Mouse (Mus musculus): ENCODE data around the gene Fbrs.
"Not testable (repeated sequence)": the region's sequence is repeated elsewhere in the genome, so short reads cannot be mapped to it uniquely, and the experiment has no call there.

The Fbrs gene

DNA sequence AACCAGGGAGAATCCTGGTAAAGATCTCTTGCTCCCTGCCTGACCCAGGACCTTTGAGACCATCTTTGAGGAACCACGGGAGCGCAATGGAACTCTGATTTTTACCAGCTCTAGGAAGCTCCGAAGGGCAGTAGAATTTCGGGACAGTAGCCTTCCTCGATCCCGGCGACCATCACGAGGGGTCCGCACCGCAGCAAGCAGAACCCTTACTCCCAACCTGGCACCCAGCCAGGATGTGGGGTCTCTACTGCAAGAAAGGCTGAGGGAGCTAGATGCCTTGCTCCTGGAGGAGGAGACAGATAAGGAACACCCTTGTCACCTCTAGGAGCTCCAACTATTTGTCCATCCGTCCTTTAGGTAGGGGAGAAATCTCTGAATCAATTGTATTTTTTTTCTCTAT is 2.7 kb upstream of the Fbrs start:
- DNase-seq (ENCODE audit: low spot score) = peak; percentile 65

DNA sequence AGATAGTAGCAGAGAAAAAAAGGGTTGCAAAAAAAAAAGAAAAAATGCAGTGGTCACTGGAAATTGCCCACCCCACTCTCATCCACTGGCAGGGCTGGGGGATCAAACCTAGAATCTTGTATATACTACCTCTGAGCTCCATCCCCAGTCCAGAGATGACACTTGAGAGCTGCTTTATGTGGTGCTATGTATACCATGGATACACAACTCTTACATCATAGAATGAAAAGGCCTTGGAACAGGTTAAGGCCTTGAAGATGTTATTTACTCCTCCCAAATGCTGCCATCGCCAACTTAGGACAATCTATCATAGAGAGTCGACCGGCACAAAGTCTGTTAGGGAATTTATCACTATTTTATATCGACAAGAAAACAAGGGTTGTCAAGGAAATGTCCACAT is 2.1 kb upstream of the Fbrs start:
- DNase-seq (ENCODE audit: low spot score) = no peak

DNA sequence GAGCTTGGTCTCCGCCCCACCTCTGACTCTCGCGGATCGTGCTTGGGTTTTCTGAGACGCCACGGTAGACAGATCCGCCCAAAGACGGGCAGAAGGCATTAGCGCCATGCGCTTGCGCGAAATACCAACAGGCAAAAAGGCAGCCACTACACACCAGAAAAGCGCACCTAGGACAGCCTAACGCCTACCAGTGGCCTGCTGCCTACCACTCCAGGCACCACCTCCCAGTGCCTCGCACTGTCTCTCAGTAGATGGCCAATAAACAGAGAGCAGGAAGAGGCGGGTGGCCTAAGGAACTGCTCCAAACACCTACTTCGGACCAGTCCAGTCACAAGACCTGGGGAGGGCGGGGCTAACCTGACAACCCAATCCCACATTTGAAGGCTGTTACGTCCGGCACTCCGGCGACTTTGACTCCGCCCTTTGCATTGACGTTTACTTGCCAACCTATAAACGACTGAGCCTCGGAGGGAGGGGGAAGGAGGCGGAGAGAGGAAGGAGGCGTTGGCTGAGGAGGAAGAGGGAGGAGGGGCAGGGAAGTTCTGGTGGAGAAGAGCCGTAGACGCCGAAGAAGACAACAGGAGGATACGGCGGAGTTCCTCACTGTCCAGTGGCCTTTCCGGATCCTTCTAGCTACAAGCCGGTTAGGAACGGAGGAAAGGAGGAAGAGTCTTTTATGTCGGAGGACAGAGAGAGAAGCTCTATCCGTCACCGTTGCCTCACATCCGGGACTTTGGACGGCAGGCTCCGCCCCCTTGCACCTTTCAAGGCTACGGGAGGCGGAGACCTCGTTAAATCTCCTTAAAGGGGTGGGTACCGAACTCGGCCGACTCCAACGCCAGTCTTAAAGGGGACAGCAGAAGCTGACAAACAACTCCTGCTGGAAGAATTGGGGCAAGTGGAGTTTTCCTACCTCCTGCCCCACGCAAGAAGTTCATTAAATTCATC is 1.0 kb upstream of the Fbrs start:
- DNase-seq (ENCODE audit: low spot score) = peak; percentile 99

DNA sequence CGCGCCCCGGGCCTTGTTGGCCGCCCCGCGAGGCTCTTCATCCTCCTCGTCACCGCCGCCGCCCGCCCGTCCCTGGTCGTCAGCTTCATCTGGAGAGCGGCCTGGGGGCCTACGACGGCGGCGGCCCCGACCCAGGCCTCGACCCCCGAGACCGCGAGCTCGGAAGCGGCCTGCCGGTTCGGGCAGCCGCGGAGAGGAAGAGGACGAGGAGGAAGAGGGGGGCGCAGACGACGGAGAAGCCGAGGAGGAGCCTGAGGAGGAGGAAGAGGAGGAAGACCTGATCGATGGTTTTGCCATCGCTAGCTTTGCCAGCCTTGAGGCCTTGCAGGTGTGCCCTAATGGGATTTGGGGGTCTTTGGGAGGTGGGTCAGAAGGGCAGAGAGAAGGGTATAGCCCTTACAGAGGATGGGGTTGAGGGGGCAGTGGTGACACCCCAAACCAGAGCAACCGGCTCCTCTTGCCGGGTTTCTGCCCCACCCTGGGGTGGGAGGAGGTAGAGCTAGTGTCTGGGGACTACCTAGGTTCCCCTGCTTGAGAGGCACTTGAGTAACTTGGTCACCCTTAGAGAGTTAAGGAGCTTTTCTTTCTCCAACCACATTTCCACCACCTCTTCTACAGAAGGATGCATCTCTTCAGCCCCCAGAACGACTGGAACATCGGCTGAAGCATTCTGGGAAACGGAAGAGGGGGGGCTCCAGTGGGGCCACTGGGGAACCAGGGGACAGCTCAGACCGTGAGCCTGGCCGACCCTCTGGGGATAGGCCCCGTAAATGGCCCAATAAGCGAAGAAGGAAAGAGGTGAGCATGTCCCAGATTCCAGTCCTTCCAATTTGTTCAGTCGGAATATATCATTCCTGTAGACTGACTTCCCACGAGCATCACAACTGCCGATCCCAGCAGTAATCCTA is 573 bp downstream of the Fbrs start:
- peak; percentile 65 for DNase-seq (ENCODE audit: low spot score)

DNA sequence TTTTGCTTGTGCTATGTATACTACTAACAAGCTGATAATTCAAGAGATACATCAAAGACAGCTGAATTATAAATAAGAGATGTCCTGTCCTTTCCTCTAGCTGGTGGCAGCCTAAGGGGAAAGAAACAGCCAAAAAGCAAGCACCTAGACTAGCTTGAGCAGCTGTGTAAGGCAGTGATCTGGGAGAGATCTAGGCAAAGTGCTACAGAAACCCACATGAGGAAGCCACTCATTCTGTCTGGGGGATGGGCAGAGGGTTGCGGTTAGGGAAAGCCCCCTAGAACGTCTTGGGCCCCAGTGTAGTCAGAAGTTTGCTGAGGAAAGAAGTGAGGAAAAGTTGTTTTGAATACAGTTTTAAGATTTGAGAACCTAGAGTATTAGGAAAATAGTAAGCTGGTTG is 1.3 kb downstream of the Fbrs start:
- DNase-seq (ENCODE audit: low spot score) = no peak

DNA sequence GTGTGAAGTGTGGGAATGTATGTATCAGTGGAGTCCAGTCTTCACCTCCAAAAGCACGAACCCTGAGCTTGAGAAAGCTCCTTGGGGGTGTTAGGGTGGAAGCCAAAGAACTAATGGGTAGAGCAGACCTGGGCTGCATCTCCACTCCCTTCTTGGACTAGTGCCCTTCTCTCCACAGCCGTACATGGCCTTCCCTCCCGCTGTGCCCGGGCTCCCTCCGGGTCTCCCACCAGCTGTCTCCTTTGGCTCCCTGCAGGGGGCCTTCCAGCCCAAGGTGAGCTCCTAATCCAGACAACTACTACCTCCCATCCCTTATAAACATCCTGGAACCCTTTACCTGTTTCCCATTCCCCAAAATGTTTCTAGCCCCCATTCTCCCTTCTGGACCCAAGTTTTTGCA is 6.4 kb downstream of the Fbrs start:
- DNase-seq (ENCODE audit: low spot score) = no peak

DNA sequence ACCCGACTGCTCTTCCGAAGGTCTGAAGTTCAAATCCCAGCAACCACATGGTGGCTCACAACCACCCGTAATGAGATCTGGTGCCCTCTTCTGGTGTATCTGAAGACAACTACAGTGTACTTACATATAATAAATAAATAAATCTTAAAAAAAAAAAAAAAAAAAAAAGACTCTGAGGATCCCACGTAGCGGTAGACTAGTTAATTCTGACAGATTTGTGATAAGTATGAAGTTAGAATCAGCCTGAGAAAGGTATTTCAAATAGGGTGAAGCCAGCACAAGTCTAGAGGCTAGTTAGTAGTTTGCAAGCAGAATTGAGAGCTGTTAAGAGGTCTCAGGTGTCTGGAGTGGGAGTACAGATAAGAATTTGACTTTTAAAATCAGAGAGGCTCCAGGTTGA is 9.4 kb downstream of the Fbrs start:
- DNase-seq (ENCODE audit: low spot score) = not testable (repeated sequence)

DNA sequence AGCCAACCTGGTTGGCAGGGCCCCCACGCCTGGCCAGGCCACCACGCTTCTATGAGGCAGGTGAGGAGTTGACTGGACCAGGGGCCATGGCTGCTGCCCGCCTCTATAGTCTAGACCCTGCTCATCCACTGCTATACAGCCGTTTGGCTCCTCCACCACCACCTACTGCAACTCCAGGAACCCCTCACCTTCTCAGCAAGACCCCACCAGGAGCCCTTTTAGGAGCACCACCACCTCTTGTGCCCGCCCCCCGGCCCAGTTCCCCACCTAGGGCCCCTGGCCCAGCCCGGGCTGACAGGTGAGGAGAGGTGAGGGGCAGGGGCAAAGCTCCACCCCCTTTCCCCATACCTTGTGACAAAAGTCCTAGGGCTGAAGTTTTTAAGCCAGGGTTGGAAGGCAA is 11.0 kb downstream of the Fbrs start:
- DNase-seq (ENCODE audit: low spot score) = no peak

DNA sequence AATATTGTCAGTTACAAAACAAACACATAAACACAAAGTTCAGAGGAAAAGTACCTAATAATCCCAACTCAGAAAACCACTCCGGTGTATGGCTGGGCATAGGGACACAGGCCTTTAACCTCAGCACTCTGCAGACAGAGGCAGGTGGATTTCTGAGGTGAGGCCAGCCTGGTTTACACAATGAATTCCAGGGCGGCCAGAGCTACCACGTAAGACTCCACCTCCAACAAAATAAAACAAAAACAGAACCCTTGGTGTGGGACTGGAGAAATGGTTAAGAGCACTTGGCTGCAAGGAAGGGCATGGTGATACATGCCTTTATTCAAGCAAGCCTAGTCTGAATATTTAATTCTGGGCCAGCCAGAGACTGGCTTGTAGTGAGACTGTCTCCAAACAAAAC is 12.8 kb downstream of the Fbrs start:
- no peak for DNase-seq (ENCODE audit: low spot score)

DNA sequence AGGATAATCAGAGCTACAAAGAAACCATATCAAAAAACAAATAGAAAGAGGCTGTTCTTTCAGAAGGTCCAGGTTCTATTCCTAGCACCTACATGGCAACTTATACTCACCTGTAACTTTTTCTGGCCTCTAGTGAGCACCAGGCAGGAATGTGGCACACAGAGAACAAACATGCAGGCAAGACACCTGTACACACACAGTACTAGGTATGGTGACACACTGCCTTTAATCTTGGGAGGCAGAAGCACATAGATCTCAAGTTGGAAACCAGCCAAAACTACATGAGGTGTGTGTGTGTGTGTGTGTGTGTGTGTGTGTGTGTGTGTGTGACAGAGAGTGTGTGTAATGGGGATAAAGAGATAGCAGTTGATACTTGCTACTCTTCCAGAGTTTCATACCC is 15.6 kb downstream of the Fbrs start:
- no peak for DNase-seq (ENCODE audit: low spot score)

DNA sequence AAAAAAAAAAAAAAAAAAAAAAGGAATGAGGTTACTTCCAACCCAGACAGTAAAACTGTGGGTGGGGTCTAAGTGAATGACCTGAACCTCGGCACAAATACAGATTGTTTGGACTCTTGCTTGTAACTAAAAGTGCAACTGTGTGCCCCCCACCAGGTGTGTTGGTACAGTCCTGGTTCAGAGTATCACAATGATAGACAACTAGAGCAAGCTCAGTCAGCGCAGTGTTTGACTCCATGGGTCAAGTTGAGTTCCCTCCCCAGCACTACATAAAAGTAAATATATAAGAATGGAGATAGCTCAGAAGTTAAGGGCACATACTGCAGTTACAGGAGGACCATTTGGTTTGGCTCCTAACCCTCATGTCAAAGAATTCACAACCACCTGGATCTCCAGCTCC is 18.4 kb downstream of the Fbrs start:
- DNase-seq (ENCODE audit: low spot score) = no peak

DNA sequence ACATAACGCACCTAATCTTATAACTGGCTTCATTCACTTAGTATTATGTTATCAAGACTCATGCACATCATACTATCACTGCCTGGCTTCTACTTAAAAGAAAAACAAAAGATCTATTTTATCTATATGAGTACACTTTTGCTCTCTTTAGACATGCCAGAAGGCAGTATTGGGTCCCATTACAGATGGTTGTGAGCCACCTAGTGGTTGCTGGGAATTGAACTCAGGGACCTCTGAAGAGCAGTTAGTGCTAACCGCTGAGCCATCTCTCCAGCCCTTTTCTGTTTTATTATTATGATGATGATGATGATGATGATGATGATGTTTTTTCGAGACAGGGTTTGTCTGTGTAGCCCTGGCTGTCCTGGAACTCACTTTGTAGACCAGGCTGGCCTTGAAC is 19.4 kb downstream of the Fbrs start:
- no peak for DNase-seq (ENCODE audit: low spot score)

DNA sequence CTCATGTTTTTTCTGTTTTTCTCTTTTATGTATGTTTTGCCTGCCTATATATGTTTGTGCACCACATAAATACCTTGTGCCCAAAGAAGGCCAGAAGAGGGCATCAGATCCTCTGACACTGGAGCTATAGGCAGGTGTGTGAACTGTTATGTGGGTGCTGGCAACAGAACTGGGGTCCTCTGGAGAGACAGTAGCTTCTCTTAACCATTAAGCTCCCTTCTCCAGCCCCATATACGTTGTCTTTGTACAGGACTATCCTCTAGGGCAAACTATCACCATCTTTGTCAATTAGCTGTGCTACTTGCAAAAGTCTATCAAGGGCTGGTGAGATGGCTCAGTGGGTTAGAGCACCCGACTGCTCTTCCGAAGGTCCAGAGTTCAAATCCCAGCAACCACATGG is 29.3 kb downstream of the Fbrs start:
- DNase-seq (ENCODE audit: low spot score) = no peak

DNA sequence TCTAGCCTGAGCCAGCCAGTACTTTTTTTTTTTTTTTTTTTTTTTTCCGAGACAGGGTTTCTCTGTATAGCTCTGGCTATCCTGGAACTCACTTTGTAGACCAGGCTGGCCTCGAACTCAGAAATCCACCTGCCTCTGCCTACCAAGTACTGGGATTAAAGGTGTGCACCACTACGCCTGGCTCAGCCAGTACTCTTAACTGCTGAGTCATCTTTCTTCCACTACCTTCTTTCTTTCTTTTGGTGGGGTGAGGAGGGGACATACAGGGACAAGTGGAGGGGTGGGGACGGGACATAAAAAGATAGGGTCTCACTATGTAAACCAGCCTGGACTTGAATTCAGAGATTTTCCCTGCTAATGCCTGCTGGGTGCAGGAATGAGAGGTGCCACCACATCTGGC is 30.8 kb downstream of the Fbrs start:
- DNase-seq (ENCODE audit: low spot score) = not testable (repeated sequence)

DNA sequence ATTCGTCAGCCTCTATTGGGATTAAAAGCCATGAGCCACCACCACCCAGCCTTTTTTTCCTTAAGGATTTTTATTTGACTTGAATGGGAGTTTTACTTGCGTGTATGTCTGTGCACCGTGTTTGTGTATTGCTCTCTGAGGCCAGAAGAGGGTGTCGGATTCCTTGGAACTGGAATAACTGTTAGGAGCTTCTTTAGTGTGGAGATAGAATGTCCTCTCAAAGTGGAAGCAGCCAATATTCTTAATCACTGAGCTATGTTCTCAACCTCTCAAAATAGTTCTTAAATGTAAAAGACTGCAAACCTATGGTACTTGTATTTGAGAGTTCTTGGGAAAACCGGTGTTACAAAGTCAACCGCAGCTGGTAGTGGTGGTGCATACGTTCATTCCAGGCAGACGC is 32.2 kb downstream of the Fbrs start:
- DNase-seq (ENCODE audit: low spot score) = no peak

DNA sequence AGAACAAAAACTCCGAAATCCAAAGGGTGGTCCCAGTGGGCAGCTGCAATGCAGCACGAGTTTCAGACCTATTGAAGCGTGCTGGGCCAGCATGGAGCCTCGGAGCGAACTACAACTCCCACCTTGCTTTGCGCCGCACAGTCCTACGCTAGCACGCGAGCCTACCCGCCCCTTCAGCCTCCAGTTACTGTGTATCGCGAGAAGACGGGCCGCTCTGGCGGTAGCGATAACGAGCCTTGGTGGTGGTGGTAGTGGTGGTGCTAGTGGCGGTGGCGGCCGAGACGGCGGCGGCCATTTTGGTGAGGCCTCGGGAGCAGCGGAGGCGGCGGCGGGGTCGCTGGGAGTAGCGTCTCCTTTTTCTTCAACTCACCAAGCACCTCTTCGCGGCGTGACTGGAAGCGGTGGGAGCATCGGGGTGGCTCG is 32.8 kb downstream of the Fbrs start, which contains the start of gene Srcap:
Srcap (plus strand) TSS at position 176 of the 423 bp plus-strand sequence.
- peak; percentile 93 for DNase-seq (ENCODE audit: low spot score)

DNA sequence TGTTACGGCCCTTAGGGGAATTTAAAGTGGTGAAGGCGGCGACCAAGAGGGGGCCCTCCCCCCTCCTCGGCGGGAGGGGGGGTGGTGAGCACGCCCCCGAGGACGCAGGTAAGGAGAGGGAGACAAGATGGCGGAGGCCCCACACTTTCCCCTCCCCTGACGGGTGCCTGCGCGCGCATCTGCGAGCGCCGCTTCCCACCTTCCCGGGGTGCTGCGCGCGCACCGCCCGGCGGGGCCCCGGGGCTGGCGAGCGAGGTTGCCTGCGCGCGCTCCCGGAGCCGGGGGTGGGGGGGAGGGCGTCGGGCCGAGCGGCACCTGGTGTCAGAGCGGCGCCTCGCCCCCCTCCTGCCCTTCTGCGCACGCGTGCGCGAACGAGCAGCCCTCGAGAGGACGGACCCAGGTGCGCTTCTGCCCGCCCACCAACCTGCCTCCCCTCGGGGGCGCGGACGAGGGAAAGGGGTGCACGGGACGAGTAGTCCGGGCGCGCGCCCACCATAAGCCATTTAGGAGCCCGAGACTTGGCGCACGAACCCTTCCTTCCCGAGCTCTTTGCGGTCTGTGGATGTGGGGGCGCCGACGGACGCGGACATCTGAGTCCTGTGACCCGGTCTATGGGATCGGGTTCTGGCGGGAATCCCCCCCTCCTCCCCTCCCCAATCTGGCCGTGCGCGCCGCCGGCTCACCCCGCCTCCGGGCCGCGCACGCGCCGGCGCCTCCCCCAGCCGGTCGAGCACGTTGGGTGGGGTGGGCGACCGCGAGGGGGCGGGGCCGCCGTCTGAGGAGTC is 33.4 kb downstream of the Fbrs start:
- peak; percentile 97 for DNase-seq (ENCODE audit: low spot score)

DNA sequence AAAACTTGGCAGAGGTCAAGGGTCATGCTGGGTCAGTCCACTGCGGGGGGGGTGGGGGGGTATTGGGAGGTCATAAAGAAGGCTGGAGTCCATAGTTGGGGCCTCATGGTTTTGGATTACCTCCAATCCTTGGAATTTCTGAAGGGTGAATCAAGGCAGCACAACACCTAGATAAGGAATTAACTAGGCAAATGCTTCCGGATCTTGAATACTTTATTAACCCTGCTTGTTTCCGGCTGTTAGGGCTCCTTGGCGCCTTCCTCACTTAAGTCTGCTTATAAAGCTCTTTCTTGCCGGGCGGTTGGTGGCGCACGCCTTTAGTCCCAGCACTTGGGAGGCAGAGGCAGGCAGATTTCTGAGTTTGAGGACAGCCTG is 34.0 kb downstream of the Fbrs start:
- peak; percentile 45 for DNase-seq (ENCODE audit: low spot score)

DNA sequence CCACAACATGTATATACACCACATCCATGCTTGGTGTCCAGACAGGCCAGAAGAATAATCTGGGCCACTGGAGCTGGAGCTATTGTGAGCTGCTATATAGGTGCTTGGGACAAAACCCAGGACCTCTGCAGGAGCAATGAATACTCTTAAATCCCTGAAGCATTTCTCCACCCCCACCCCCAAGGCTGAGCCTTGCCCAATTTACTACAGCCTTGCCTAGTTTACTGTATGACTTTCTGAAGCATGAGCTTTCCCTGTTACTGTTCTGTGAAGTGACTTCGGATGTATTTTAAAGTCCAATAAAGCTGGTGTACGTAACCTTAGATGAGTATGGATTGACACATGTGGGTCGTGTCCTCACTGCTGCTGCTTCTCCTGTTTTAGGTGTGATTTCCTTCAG is 34.8 kb downstream of the Fbrs start:
- DNase-seq (ENCODE audit: low spot score) = no peak

DNA sequence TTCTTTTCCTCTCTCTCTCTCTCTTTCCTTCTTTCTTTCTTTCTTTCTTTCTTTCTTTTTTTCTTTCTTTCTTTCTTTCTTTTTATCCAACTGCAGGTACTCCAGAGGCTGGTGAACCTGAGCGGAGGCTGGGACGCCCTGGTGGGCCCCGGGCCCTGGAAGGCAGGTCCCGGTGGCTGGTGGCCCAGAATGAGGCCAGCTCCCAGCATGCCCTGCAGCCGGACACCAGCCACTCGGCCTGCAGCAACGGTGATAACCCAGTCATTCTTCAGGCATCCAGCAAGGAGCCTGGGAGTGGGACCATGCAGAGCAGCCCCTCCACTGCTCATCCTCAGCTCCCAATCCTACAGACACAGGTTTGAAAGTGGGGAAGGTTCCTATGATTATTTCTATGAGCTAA is 36.8 kb downstream of the Fbrs start:
- DNase-seq (ENCODE audit: low spot score) = peak; percentile 41

DNA sequence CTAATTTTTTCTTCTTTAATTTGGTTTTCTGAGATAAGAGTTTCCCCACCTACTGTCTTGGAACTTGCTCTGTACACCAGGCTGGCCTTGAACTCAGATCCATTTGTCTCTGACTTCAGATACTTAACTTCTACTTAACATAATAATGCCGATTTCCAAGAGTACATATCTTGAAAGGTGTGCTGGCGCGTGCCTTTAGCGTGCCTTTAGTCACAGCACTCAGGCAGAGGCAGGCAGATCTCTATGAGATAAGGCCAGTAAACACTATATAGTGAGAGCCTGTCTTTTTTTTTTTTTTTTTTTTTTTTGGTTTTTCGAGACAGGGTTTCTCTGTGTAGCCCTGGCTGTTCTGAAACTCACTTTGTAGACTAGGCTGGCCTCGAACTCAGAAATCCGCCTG is 37.3 kb downstream of the Fbrs start:
- no peak for DNase-seq (ENCODE audit: low spot score)

DNA sequence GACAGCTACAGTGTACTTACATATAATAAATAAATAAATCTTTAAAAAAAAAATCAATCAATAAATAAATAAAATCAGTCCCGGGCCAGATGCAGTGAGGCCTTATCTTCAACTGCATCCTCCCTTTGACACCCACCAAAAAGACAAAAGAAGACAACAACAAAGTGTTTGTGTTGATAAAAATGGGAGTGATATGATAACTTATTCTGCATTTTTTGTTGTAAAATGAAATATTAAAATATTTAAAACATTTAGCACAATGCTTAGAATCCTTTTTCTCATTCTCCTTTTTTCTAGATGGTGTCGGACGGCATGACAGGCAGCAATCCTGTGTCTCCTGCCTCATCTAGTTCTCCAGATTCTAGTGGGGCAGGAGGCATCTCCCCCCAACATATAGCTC is 40.3 kb downstream of the Fbrs start, which contains the start of gene Gm42715:
Gm42715 (plus strand) TSS at position 301 of the 400 bp plus-strand sequence.
- no peak for DNase-seq (ENCODE audit: low spot score)
